Mouse (Mus musculus) olfactory bulb, adult 2 months (tissue): Measurements from ENCODE around the gene Tarbp1. TPM values are rescaled to one million over a fixed set of nuclear protein-coding genes. Genes with fewer than 3 reads are reported as not detected.

ENCODE experiments used
- H3K27ac ChIP-seq: fragments of 200-500 bp; 2 replicates; pipeline ENCODE4 v1.5.1; 2012; ENCODE audit warnings: low read depth, low read length; ENCODE audit not compliant: insufficient read depth
- H3K4me1 ChIP-seq: fragments of 200-500 bp; 2 replicates; pipeline ENCODE4 v1.6.1; 2012; ENCODE audit warnings: low read length; ENCODE audit not compliant: control insufficient read depth, insufficient read depth
- H3K4me3 ChIP-seq: fragments of 200-500 bp; 2 replicates; pipeline ENCODE4 v1.5.1; 2012; ENCODE audit warnings: mild to moderate bottlenecking, low read depth, low read length, moderate library complexity; ENCODE audit not compliant: insufficient read depth
- CTCF ChIP-seq: fragments of 200-500 bp; IDR thresholded peaks from 2 replicates; pipeline ENCODE4 v1.5.1; 2012; ENCODE audit warnings: low read depth, mild to moderate bottlenecking, low read length, moderate library complexity; ENCODE audit not compliant: insufficient read depth
- POLR2A ChIP-seq: fragments of 200-500 bp; IDR thresholded peaks from 2 replicates; pipeline ENCODE4 v1.6.1; 2012; ENCODE audit warnings: mild to moderate bottlenecking, low read depth, low read length, moderate library complexity; ENCODE audit not compliant: insufficient read depth
- WGBS: fragments of 180-500 bp; shearing (Covaris S2); methylation state at CpG from one replicate; pipeline ENCODE4 v1.1.7; 2018; 5-methylcytosine and 5-hydroxymethylcytosine counted together
- polyA plus RNA-seq: library from polyadenylated mRNA; stranded (reverse); fragments of >200 nt; gene quantifications from 2 replicates; pipeline ENCODE4 v1.2.4, GENCODE M21; 2012; ENCODE audit warnings: low replicate concordance; ENCODE audit not compliant: missing spikeins, insufficient read depth, insufficient read length

Tarbp1 gene
- polyA plus RNA-seq, 1 experiment: not detected

- 12% methylated on average over 16 of the region's 16 CpGs for WGBS
- H3K27ac ChIP-seq: peak overlapping the region; percentile 67; the same call in 1 of the 2 replicates
- 0 out of 2 replicates have a peak, but pooled peaks cover 7% of the 10 kb centered on the region for H3K4me1 ChIP-seq
- no peak for TF ChIP-seq CTCF
- TF ChIP-seq POLR2A: no peak
- H3K4me3 ChIP-seq: peak overlapping the region; percentile 87
Observed at GRCm38 (mm10) chr8:126473802-126474298, 1.0 kb downstream of the Tarbp1 start.

GRCm38 (mm10) chr8:126464071-126464470 lies 10.8 kb downstream of the Tarbp1 start:
- H3K27ac ChIP-seq: no peak overlapping the region
- TF ChIP-seq POLR2A: no peak
- H3K4me3 ChIP-seq: no peak overlapping the region
- WGBS: 80% methylated on average over 7 of the region's 7 CpGs
- H3K4me1 ChIP-seq: peaks cover 11% of the 10 kb centered on the region; the same call in 1 of the 2 replicates

GRCm38 (mm10) chr8:126461735-126462134 lies 13.1 kb downstream of the Tarbp1 start:
- TF ChIP-seq CTCF (no peak), POLR2A (no peak)
- Histone ChIP-seq H3K4me3 (no peak overlapping the region), H3K27ac (no peak overlapping the region), H3K4me1 (peaks cover 8% of the 10 kb centered on the region; the same call in 1 of the 2 replicates)
- 86% methylated on average over 7 of the region's 7 CpGs for WGBS

GRCm38 (mm10) chr8:126460274-126460673 lies 14.6 kb downstream of the Tarbp1 start:
- H3K4me3 ChIP-seq: no peak overlapping the region
- peaks cover 8% of the 10 kb centered on the region; the same call in 1 of the 2 replicates for H3K4me1 ChIP-seq
- 43% methylated on average over 3 of the region's 3 CpGs for WGBS
- no peak overlapping the region for H3K27ac ChIP-seq
- no peak for TF ChIP-seq POLR2A
- TF ChIP-seq CTCF: peak; percentile 40

GRCm38 (mm10) chr8:126455383-126455782 lies 19.5 kb downstream of the Tarbp1 start:
- TF ChIP-seq CTCF: no peak
- no peak for TF ChIP-seq POLR2A
- 84% methylated on average over 7 of the region's 7 CpGs for WGBS
- Histone ChIP-seq H3K4me1 (no peaks in the 10 kb centered on the region), H3K27ac (no peak overlapping the region), H3K4me3 (no peak overlapping the region)

GRCm38 (mm10) chr8:126451158-126451557 lies 23.7 kb downstream of the Tarbp1 start:
- TF ChIP-seq CTCF: no peak
- no peak for TF ChIP-seq POLR2A
- whole genome bisulfite sequencing: 90% methylated on average over 8 of the region's 8 CpGs
- H3K4me3 ChIP-seq: no peak overlapping the region

GRCm38 (mm10) chr8:126438937-126439336 lies 35.9 kb downstream of the Tarbp1 start:
- WGBS: 54% methylated on average over 2 of the region's 2 CpGs
- Histone ChIP-seq H3K4me3 (no peak overlapping the region), H3K27ac (no peak overlapping the region), H3K4me1 (no peaks in the 10 kb centered on the region)
- TF ChIP-seq CTCF (no peak), POLR2A (no peak)

More at GRCm38 (mm10) chr8:126451158-126451557, 23.7 kb downstream of the Tarbp1 start:
- Histone ChIP-seq H3K27ac (no peak overlapping the region), H3K4me1 (no peaks in the 10 kb centered on the region)

GRCm38 (mm10) chr8:126433827-126434226 lies 41.0 kb downstream of the Tarbp1 start:
- TF ChIP-seq CTCF: no peak
- no peak for TF ChIP-seq POLR2A
- Histone ChIP-seq H3K27ac (no peak overlapping the region), H3K4me1 (peaks cover 4% of the 10 kb centered on the region; the same call in 1 of the 2 replicates), H3K4me3 (no peak overlapping the region)
- 69% methylated on average over 7 of the region's 7 CpGs for WGBS

- TF ChIP-seq CTCF (no peak), POLR2A (no peak)
- Histone ChIP-seq H3K4me3 (no peak overlapping the region), H3K27ac (no peak overlapping the region), H3K4me1 (peaks cover 4% of the 10 kb centered on the region; the same call in 1 of the 2 replicates)
- WGBS: 89% methylated on average over 5 of the region's 5 CpGs
Observed at GRCm38 (mm10) chr8:126429635-126430034, 45.2 kb downstream of the Tarbp1 start.

- WGBS: 63% methylated on average over 1 of the region's 1 CpGs
- no peak overlapping the region for H3K27ac ChIP-seq
- TF ChIP-seq POLR2A (no peak), CTCF (no peak)
- H3K4me3 ChIP-seq: no peak overlapping the region
- H3K4me1 ChIP-seq: peaks cover 4% of the 10 kb centered on the region
Observed at GRCm38 (mm10) chr8:126424946-126425345, 49.9 kb downstream of the Tarbp1 start.
